Mouse (Mus musculus) limb, embryonic 11.5 days (tissue): ENCODE data around the gene Hcn1. TPM values are rescaled to one million over a fixed set of nuclear protein-coding genes. Genes with fewer than 3 reads are reported as not detected.
A peak's percentile ranks its signal among the peaks of the same experiment; 100 is the strongest.

Experiments
- ATAC-seq: fragments of 200-750 bp; cut with Nextera tagmentation; 2 replicates; pipeline ENCODE4 v1.8.0; 2017; ENCODE audit warnings: low read depth; ENCODE audit not compliant: insufficient number of reproducible peaks, low FRiP score, low TSS enrichment
- DNase-seq: peaks from one replicate; pipeline ENCODE4 v3.0.0-alpha.2; 2015; ENCODE audit warnings: low spot score
- H3K27ac ChIP-seq: fragments of 300-500 bp; sonication (generic); replicated peaks from 2 replicates; pipeline ENCODE4 v1.5.1; 2014; ENCODE audit warnings: low read depth, mild to moderate bottlenecking, low read length
- H3K27me3 ChIP-seq: fragments of 300-500 bp; sonication (generic); 2 replicates; pipeline ENCODE4 v1.6.1; 2014; ENCODE audit warnings: mild to moderate bottlenecking, low read length, mixed read lengths; ENCODE audit not compliant: control insufficient read depth, insufficient read depth
- H3K36me3 ChIP-seq: fragments of 300-500 bp; sonication (generic); 2 replicates; pipeline ENCODE4 v1.6.1; 2014; ENCODE audit warnings: mild to moderate bottlenecking, low read length, moderate library complexity, mixed read lengths; ENCODE audit not compliant: control insufficient read depth, insufficient read depth
- H3K4me1 ChIP-seq: fragments of 300-500 bp; sonication (generic); 2 replicates; pipeline ENCODE4 v1.6.1; 2014; ENCODE audit warnings: low read length, mixed read lengths; ENCODE audit not compliant: control insufficient read depth, insufficient read depth
- H3K4me2 ChIP-seq: fragments of 300-500 bp; sonication (generic); 2 replicates; pipeline ENCODE4 v1.6.1; 2014; ENCODE audit warnings: low read depth, mild to moderate bottlenecking, moderate library complexity; ENCODE audit not compliant: severe bottlenecking
- H3K4me3 ChIP-seq: fragments of 300-500 bp; sonication (generic); 2 replicates; pipeline ENCODE4 v1.5.1; 2014; ENCODE audit warnings: low read depth, low read length
- H3K9ac ChIP-seq: fragments of 300-500 bp; sonication (generic); 2 replicates; pipeline ENCODE4 v1.6.1; 2014; ENCODE audit warnings: mild to moderate bottlenecking, low read length
- H3K9me3 ChIP-seq: fragments of 300-500 bp; sonication (generic); 2 replicates; pipeline ENCODE4 v1.6.1; 2016; ENCODE audit warnings: low read length; ENCODE audit not compliant: control insufficient read depth
- WGBS: fragments of 180-500 bp; shearing (Covaris S2); extraction: QIAGEN DNeasy Blood & Tissue Kit; methylation state at CpG from one replicate; pipeline ENCODE4 v1.1.7; 2014; 5-methylcytosine and 5-hydroxymethylcytosine counted together
- polyA plus RNA-seq: library from polyadenylated mRNA; unstranded; fragments of >200 nt; fragmentation: Nextera tagmentation; extraction: Ambion mirVana; gene quantifications from 2 replicates; pipeline ENCODE4 v1.2.1, GENCODE M21; 2014

Hcn1 gene
- polyA plus RNA-seq, 1 experiment from 2014 or later: 0.05 TPM

DNA sequence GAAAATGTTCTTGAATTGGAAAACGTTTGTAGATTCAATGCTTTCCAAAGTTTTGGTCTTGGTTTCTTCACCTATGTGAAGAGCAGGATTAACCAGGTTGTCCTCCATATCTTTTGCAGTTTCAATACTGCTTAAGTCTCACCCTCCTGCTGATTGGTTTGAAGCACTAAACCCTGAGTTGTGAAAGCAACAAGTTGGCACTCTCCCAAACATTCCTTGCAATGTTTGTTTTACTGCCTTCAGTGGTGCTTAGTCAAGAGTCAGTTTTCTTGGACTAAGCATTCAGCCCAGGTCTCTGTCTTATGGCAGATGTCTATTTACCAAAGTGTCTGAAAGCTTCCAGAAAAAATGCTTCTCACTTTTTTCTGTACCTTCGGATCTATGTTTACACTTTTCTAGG, 67.2 kb downstream of the Hcn1 start:
- Histone ChIP-seq H3K4me2 (no peak overlapping the region), H3K36me3 (no peaks in the 10 kb centered on the region), H3K4me3 (no peak overlapping the region), H3K4me1 (no peaks in the 10 kb centered on the region), H3K9ac (no peak overlapping the region), H3K27me3 (no peaks in the 10 kb centered on the region), H3K9me3 (no peaks in the 10 kb centered on the region), H3K27ac (no peak overlapping the region)
- 61% methylated on average over 2 of the region's 2 CpGs for WGBS
- ATAC-seq: no peak
- no peak for DNase-seq

DNA sequence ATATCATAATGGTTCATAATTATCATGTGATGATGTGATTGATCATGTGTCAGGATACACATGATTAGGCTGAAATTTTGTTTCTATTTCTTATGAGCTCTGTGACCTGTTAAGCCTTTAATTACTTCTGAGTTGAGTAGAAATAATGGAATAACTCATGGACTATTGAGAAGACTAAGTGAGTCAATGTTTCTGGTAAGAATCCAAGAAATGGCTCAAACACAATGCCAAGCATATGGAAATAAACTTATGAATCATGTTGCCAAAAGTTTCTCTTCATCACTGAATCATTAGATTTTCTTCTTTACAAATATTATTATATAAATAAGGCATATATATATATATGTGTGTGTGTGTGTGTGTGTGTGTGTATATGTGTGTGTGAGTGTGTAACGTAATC, 69.7 kb downstream of the Hcn1 start:
- WGBS: 93% methylated on average over 1 of the region's 1 CpGs
- H3K4me3 ChIP-seq: no peak overlapping the region
- H3K9ac ChIP-seq: no peak overlapping the region
- H3K27ac ChIP-seq: no peak overlapping the region
- H3K36me3 ChIP-seq: no peaks in the 10 kb centered on the region
- H3K9me3 ChIP-seq: no peaks in the 10 kb centered on the region
- H3K27me3 ChIP-seq: no peaks in the 10 kb centered on the region
- H3K4me1 ChIP-seq: no peaks in the 10 kb centered on the region
- DNase-seq (no peak), ATAC-seq (no peak)
- no peak overlapping the region for H3K4me2 ChIP-seq

DNA sequence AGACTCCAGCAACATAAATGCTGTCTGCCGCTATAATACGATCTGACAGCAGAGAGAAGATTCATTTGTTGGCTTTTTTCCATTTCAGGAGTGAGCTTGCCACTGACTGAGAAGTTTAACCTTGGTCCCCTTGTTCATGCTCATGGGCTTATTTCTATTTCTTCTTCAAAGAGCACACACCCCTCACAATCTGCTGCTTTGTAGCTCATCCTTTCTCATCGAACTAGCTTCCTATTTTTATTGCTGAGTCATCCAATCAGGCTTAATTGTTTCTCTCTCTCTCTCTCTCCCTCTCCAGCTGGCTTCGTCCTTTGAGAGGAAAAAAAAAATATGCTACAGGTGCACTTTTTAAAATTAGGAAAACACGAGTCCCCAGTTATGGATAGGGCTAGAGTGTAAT, 74.3 kb downstream of the Hcn1 start:
- ATAC-seq (no peak), DNase-seq (no peak)
- no peaks in the 10 kb centered on the region for H3K4me1 ChIP-seq
- H3K4me3 ChIP-seq: no peak overlapping the region
- H3K27ac ChIP-seq: no peak overlapping the region
- H3K27me3 ChIP-seq: no peaks in the 10 kb centered on the region
- no peaks in the 10 kb centered on the region for H3K36me3 ChIP-seq
- H3K9me3 ChIP-seq: no peaks in the 10 kb centered on the region
- WGBS: 80% methylated on average over 5 of the region's 5 CpGs
- H3K4me2 ChIP-seq: no peak overlapping the region
- no peak overlapping the region for H3K9ac ChIP-seq

DNA sequence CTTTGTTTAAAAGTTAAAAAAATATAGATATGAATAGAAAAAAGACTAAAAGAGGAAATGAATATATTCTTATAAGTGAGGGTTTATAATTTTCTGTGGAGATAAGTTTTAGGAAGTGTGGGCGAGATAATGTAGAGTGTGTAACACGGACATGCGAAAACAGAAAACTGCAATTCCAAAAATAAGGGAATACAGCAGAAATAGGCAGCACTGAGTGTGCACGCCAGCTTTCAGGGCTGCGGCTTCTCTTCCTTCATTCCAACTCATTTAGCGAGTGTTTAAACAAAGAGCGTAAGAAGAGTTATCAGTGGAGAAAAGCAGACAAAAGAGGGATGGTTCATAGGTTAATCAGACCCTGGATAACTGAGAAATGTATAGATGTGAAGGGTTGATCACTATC, 85.5 kb downstream of the Hcn1 start:
- ATAC-seq: no peak
- 92% methylated on average over 7 of the region's 7 CpGs for WGBS
- H3K4me3 ChIP-seq: no peak overlapping the region
- DNase-seq: no peak
- H3K36me3 ChIP-seq: no peaks in the 10 kb centered on the region
- H3K4me2 ChIP-seq: no peak overlapping the region
- no peaks in the 10 kb centered on the region for H3K27me3 ChIP-seq
- H3K4me1 ChIP-seq: no peaks in the 10 kb centered on the region
- no peaks in the 10 kb centered on the region for H3K9me3 ChIP-seq
- H3K9ac ChIP-seq: no peak overlapping the region
- H3K27ac ChIP-seq: no peak overlapping the region

DNA sequence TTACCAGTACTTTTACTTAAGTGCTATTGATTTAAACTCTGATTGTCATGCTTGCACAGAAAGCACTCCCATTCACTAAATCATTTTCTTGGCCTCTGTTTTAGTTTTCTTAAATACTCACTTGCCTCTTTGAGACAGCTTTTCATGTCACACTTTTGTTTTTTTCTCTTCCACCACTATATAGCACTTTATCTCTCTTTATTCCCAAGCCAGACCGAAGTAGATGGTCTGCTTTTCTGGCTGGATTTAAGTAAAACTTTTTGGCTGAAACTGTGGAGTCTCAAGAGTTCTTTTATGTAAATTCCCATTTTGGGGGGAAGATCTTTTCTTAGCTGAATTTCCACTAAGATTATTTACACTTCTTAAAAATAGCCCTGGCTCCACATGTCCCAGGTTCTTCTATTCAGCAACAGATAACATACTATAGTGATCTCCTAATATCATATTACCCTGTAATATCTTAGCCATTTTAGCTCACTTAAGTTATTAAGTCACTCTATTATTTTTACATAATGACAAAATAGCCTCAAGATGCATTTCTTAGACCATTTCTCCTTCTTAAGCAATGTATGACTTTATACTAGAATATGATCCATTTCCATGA, 92.7 kb downstream of the Hcn1 start:
- Histone ChIP-seq H3K4me1 (no peaks in the 10 kb centered on the region), H3K4me2 (no peak overlapping the region), H3K27ac (no peak overlapping the region), H3K27me3 (no peaks in the 10 kb centered on the region), H3K9me3 (no peaks in the 10 kb centered on the region), H3K4me3 (no peak overlapping the region), H3K36me3 (no peaks in the 10 kb centered on the region), H3K9ac (no peak overlapping the region)
- DNase-seq (no peak), ATAC-seq (no peak)
- 87% methylated on average over 1 of the region's 1 CpGs for WGBS

DNA sequence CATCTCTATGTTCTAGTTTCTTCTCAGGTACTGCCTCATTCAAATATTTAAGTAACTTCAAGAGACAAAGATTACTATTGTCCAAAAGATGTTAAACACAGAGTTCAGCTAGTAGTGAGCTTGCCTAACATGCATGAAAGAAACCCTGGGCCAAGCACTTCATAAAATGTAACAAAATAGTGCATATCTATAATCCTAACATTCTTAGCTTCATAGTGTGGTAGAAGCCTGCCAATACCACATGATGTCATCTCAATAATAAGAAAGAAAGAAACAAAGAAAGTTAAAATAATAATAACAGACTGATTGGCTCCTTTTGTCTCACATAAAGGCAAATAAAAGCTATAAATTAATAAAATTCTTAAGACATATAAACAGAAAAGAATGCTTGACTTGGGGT, 103.5 kb downstream of the Hcn1 start:
- no peaks in the 10 kb centered on the region for H3K36me3 ChIP-seq
- no peak overlapping the region for H3K9ac ChIP-seq
- H3K4me1 ChIP-seq: no peaks in the 10 kb centered on the region; the same call in 1 of the 2 replicates
- no peak for DNase-seq
- H3K4me2 ChIP-seq: no peak overlapping the region
- no peaks in the 10 kb centered on the region for H3K9me3 ChIP-seq
- no peaks in the 10 kb centered on the region for H3K27me3 ChIP-seq
- ATAC-seq: no peak
- H3K4me3 ChIP-seq: no peak overlapping the region
- H3K27ac ChIP-seq: no peak overlapping the region

DNA sequence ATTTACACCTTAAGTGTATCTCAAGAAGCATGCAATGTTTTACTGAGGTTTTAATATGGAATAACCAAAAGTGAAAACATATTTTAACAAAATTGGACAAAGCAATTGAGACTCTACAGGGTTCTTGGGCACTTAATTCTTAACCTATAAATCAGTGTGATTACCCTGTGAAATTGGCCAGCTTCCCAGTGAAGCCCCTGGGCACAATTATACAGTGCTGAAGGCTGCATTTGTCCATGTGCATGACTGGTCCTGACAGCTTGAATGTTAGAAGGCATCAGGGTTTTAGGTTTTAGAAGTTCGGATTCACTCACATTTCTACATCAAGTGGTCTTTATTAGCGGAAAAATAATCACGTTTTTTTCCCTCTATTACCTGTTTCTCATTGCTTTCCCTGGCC, 103.9 kb downstream of the Hcn1 start:
- DNase-seq: peak; percentile 61
- Histone ChIP-seq H3K9me3 (no peaks in the 10 kb centered on the region), H3K4me3 (no peak overlapping the region), H3K4me2 (no peak overlapping the region), H3K9ac (no peak overlapping the region), H3K36me3 (no peaks in the 10 kb centered on the region), H3K4me1 (no peaks in the 10 kb centered on the region; the same call in 1 of the 2 replicates), H3K27ac (no peak overlapping the region), H3K27me3 (no peaks in the 10 kb centered on the region)
- WGBS: 33% methylated on average over 3 of the region's 3 CpGs
- ATAC-seq: peak; percentile 80

DNA sequence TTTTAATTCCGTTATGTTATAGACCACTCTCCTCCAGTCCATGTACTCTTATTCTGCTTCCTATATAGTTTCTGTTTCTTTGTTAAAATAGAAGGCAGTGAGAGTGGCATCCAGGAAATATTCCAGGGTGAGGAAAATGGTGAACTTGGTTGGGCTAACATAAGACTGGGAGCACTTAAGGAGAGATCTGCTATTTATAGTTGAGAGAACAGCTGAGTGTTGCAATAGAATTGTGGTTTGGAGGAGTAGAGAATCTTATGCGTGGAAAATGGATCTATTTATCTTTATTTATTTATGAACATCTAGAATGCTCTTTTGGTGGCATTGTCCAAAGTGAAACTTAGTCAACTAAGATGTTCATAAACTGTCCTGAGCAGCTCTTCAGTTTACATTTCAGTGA, 104.4 kb downstream of the Hcn1 start:
- H3K9ac ChIP-seq: no peak overlapping the region
- H3K4me2 ChIP-seq: no peak overlapping the region
- no peak overlapping the region for H3K4me3 ChIP-seq
- no peaks in the 10 kb centered on the region for H3K36me3 ChIP-seq
- H3K4me1 ChIP-seq: no peaks in the 10 kb centered on the region; the same call in 1 of the 2 replicates
- ATAC-seq (0 out of 2 replicates have a peak, but pooled peaks have one; percentile 4), DNase-seq (no peak)
- H3K27ac ChIP-seq: no peak overlapping the region
- H3K27me3 ChIP-seq: no peaks in the 10 kb centered on the region
- WGBS: 60% methylated on average over 2 of the region's 2 CpGs
- H3K9me3 ChIP-seq: no peaks in the 10 kb centered on the region
